Mouse (Mus musculus): ENCODE measurements at regions not wholly inside any gene's neighbourhood (a gene's known extent, or its start where the extent isn't known, plus 50 kb on each side); places are given as distances from the start of the nearest gene placed in this dataset.

- peak; percentile 80 for ATAC-seq (replicated peaks; ENCODE audit: low read depth, poor library complexity, severe bottlenecking)
Measured at GRCm38 (mm10) chr13:39823965-39824555, 537.2 kb downstream of the Ofcc1 start.

- no peak for ATAC-seq (replicated peaks; ENCODE audit: low read depth, poor library complexity, severe bottlenecking)
Measured at GRCm38 (mm10) chr13:39823346-39823954, 537.8 kb downstream of the Ofcc1 start.

- no peak for ATAC-seq (replicated peaks; ENCODE audit: low read depth, poor library complexity, severe bottlenecking)
Measured at GRCm38 (mm10) chr13:39774554-39774953, 586.7 kb downstream of the Ofcc1 start.

- no peak for ATAC-seq (replicated peaks; ENCODE audit: low read depth, poor library complexity, severe bottlenecking)
Measured at GRCm38 (mm10) chr13:39774111-39774510, 587.1 kb downstream of the Ofcc1 start.

- ATAC-seq (replicated peaks; ENCODE audit: low read depth, poor library complexity, severe bottlenecking): peak; percentile 85
Measured at GRCm38 (mm10) chr13:39769228-39769627, 592.0 kb downstream of the Ofcc1 start.

GRCm38 (mm10) chr13:39766897-39767296 is 594.4 kb downstream of the Ofcc1 start:
- peak; percentile 82 for ATAC-seq (replicated peaks; ENCODE audit: low read depth, poor library complexity, severe bottlenecking)
